Mouse (Mus musculus) adrenal gland (tissue): ENCODE results near the gene Xpo6.

Experiments
- intact Hi-C: fragments of 180-260 bp; cut with DNase I; formaldehyde crosslinking; loops from one replicate; pipeline ENCODE4 v1.15.1; 2025

Gene Xpo6

DNA sequence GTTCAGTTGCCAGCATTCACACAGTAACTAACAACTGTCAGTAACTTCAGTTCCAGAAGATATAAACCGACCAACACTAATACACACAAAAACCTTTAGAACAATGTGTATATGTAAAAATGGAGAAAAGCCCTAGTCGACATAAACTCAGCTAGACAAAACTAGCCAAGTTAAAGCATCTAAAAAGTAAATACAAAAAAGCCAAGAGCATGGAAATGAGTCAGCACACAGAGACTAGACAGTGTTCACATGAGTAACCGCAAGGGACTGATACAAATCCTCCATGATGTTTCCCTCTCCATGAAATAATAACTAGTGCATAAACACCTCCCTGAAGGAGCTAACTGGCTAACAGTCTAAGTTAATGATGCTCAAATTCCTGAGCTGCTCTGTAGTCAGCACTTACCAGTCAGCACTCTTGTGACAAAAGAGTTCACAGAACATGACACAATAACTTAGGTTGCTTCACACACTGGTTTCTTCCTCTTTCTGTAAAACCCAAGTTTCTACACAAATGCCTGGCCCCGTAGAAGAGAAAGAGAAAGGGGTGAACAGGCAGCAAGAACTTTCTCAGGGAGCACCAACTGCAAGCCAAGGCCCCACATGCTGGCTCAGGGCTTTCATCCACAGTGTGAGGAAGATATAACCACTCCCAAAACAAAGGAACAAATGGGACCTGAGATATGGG is 65.5 kb downstream of the Xpo6 start:
- intact Hi-C loops: no loop called here

DNA sequence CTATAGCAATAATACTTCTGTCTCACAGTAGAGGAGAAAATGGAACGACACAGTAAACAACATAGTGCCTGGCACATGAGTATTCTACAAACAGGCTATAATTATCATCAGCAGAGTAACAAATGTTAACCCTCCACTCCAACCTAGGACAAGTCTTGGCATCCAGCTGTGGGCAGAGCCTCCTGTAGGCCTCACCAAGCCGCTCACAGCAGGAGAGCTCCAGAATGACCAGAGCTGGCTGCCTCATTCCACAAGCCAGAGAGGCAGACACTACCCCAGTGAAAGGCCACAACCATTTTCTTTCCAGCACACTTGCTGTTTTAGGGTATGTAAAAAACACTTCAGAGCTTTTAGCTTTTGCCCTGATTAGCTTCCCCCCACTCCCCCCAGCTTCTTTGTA is 72.6 kb downstream of the Xpo6 start:
- intact Hi-C loops: no loop called here

DNA sequence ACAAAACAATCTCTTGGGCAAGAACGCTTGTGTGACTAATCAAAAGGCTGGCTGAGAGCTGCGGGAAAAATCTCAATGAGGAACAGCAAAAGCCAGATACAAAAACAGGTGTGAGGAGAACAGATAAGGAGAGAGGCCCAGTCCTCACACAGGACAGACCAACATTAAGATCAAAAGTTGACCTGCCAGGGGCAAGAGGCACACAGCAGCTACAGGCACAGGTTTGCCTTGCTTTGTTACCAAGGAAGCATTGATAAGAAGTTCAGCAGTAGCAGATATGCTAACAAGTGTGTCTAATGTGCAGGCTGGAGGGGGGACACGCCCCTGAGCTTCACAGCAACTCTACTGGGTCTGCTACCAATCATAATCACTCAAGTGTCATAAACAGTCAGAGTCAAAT is 73.8 kb downstream of the Xpo6 start:
- intact Hi-C loops: no loop called here

DNA sequence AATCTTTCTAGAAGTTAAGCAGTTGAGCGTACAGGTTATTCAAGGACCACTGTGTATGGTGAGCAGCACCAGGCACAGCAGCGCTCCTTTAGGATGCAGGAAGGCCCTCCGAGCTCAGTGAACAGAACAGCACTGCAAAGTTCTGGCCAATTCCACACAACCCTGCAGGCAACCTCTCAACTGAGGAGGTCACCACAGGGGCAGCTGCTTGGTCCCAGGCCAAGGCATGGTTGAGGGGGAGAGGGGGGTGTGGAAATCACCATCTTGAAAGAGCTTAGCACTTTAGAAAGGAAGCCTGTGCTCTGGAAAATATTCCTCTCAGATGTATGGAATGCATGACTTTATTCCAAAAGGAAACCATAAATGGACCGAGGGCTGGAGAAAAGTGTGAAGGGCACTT is 78.8 kb downstream of the Xpo6 start:
- intact Hi-C loops: no loop called here

DNA sequence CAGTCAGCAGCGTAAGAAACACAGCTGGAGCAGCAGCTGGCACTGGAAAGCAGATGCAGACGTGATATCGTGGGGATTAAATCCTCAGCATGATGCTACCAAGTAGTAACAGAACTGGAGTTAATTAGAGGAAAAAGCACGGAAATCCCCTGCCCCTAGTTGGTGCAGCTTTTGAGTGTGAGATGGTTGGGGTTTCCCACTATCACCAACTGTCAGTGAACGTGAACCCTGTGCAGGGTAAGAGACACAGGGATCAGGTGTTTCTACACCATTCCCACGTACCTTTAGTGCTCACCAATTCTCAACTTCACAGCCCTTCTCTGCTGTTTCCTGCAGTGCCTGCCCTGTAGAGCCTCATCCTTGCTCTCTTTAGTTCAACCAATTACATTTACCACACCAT is 80.5 kb downstream of the Xpo6 start:
- intact Hi-C loops: no loop called here

DNA sequence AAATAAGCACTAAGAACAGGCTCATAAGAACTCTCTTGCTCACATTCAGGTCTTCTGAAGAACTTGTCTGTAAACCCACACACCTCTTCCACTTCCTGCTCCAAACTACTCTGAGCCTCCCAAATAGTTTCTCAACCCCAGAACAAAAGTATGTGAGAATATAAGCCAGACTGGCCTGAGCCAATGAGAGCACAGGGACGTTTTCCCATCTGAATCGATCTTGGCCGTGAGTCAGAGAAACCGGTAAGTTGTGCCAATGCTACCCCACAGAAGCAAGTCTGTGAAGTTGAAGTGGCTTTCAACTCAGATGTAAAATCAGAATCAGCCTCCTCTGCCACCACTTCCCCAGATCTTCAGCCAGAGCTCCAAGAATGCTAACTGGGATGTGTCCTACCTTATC is 87.0 kb downstream of the Xpo6 start:
- intact Hi-C loops: loop anchor here (5.0 kb wide), 1 partner anchor 44 kb away; no protein-coding TSS in a partner anchor

DNA sequence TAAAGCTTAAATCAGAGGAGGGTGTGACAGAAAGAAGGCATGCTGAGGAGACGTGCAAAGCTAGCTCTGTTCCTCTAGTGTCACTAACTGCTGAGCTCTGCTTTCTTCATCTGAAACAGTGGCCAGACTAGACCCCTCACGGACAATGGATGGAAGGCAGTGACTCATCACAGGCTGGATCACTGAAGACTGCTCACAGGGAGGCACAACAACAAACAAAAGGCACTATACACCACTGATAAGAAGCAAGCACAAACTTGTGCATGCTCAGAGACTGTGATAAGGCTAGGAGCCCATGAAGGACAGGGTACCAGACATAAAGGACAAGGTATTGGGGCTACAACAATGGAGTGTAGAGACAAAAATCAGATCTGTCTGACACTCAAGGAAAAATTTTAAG is 89.1 kb downstream of the Xpo6 start:
- intact Hi-C loops: loop anchor here (5.0 kb wide), 1 partner anchor 46 kb away; no protein-coding TSS in a partner anchor

DNA sequence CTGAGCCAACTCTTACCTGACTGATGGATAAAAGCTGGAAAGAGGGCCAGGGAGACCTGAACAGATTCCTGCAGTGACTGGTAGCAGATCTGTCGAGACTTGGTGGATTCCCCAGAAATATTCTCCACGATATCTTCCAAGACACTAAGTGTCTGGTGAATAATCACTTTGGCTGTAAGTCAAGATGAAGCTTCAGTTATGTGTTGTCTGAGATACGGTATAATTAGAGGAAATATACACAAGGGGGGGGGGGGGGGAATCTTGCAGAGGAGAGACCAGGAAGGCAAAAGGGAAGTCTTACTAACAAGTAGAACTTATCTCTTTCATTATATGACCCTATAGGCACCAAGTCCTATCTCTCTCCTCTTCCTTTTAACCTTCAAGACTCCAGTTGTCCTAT is 90.4 kb downstream of the Xpo6 start:
- intact Hi-C loops: loop anchor here (5.0 kb wide), 1 partner anchor 47 kb away; no protein-coding TSS in a partner anchor

DNA sequence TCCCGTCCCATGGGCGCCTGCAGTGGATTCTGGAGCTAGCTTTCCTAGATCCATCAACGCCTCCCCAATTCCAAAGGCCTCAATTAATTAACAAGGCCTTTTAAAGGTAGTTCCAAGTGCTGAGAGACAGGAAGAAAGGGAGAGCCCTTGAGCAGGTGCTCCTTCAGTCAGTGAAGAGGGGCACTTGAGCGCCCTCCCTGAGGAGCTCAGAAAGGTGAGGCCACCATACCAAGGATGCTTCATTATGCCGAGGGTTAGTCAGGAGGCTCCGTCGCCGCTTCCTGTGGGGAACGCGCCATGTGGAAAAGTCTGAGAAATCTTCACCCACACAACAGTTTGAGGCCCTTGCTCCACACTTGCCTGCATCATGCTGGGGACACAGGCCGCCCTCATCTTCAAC is 99.9 kb downstream of the Xpo6 start:
- intact Hi-C loops: no loop called here

DNA sequence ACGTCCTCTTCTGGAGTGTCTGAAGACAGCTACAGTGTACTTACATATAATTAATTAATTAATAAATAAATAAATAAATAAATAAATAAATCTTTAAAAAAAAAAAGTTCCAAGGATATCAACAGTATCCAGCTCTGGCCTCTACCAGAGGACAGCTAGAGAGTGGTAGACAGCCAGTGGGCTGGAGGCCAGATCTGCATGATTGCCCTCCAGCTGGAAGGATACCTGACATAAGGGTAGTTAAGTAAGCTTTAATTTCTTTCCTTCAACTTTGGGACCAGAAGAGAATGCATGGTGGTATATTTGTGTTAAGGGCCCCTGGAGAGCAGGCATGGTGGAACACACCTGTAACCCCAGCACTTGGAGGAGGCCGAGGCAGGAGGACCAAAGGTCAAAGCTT is 100.5 kb downstream of the Xpo6 start:
- intact Hi-C loops: no loop called here

DNA sequence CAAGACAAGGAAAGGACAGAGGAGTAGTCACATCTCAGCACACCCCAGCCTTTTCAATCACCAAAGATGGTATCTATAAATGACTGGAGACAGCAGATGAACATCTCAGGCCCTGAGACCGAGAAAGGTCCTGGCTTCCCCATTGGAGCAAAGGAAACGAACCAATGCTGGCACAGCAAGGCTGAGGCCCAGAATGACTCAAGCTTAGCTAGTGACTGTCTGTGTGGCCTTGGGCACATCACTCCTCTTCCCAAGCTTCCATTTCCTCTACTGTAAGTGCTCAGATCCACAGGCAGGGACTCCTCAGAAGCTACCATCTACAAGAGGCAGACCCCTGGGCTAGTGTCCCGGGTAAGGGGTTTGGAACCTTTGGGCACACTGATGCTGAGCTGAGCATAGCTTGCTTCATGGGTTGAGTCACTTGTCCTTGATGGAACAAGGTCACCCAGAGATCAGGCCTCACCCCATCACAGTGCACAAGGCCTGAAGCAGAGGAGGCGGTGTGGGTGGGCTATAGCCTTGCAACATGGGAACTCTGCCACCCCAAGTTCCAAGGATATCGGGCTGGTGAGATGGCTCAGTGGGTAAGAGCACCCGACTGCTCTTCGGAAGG is 101.0 kb downstream of the Xpo6 start:
- intact Hi-C loops: no loop called here

DNA sequence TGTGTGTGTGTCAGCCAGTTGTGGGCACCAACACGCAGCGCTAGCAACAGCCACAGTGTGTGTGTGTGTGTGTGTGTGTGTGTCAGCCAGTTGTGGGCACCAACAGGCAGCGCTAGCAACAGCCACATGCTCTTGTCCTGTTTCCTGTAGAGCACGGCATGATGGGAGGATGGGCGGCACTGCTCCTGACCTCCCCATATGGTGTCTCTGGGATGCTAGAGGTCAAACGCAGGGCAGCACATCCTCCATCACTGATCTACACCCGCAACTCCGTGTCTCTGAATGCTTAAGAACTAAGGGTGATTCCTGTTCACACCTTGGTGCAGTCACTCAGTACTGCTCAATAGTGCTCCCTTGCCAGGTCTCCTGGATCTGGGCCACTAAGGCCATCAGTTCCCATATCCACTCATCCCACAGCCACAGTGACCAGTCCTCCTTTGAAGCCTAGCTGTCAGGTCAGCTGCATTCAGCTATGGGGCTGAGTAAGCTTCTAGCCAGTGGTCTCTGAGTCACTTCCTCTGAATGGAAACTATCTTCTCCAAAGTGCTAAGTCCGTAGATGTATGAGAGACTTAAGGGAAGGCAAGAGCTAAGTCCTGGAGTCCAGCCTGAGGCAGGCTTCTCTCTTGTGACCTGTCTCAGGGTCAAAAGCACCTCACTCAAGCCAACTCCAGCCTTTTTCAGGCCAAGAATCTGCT is 102.9 kb downstream of the Xpo6 start:
- intact Hi-C loops: no loop called here

DNA sequence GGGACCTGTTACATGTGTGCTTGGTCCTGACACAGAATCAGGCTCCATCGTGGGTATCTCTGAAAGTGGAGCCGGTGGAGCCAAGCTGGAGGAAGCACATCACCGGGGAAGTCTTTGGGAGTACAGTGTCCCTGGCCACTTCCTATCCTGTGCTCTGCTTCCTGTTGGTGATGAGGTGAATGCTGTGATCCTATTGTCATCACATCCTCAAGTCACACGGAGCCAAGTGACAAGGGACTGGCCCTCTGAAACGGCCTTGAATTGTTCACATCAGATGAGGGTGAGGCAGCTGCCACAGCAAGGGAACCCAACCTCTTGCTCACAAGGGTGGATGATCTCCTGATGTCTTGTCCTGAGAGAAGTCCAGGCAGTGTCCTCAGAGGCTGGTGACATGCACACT is 103.7 kb downstream of the Xpo6 start:
- intact Hi-C loops: no loop called here

DNA sequence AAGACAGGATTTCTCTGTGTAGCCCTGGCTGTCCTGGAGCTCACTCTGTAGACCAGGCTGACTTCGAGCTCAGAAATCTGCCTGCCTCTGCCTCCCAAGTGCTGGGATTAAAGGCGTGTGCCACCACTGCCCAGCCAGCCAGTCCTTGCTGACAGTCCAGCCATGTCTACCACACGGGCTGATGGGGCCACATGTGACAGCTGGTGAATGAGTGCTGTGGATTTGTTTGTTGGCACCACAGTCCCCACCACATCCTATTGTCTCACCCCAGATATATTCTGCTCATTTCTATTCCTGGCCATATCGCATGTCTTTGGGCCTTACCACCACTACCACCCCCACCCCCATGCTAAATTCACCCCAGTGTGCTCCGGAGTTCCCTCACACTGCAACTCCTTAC is 105.6 kb downstream of the Xpo6 start:
- intact Hi-C loops: no loop called here

DNA sequence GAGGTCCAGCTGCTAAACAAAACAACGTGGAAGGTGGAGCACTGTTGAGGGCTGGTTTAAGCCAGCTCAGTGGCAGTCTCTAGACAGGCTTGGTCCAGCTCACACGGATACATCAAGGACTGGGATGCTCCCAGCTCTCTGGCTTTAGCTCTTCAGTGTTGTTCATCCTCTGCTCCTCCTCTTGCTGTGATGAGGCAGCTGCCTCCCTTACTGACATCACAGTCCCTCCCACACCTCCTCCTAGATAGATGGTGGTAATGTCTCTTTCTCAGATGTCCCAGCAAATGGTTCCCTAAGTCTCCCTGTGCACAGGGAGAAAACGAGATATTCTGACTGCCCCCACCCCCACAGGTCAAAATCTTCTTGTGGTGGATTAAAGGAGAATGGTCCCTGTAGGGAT is 107.1 kb downstream of the Xpo6 start:
- intact Hi-C loops: no loop called here

DNA sequence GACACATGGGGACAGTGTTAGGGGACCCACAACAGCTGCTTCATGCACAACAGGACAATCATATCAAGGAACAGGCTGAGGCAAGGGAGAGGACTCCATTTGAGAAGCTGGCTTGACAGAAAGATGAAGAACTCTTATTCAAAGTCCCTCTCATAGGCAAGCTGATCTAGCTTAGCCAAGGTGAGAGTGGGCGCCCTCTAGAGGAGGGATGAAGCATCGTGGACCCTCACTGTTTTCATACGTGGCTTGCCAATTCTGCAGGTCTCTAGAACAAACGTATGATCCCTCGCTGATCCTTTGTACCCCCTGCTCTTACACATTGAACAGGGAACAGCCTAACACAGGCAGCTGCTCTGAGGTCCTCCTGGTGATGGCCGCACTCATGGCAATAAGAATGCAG is 110.5 kb downstream of the Xpo6 start:
- intact Hi-C loops: loop anchor here (2.0 to 10.0 kb wide), 2 partner anchors 269 to 415 kb away; no protein-coding TSS in a partner anchor

DNA sequence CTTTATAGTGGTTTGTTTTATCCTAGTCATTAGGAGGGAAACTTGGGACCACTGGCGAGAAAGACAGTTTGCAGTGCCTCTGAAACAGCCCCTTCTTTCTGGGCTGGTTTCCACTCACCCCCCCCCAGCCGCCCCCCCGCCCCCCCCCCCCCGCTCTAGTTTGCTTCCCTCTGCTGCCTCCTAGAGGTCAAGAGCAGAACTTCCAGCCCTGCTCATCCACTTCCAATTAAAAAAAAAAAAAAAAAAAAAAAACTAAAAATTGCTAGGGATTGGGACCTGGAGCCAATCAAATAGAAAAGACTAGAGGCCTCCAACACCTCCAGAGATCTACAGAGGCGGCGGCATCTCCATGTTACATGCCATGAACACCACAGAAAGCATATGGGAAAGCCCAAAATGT is 112.1 kb downstream of the Xpo6 start:
- intact Hi-C loops: loop anchor here (2.0 to 10.0 kb wide), 2 partner anchors 267 to 413 kb away; no protein-coding TSS in a partner anchor

DNA sequence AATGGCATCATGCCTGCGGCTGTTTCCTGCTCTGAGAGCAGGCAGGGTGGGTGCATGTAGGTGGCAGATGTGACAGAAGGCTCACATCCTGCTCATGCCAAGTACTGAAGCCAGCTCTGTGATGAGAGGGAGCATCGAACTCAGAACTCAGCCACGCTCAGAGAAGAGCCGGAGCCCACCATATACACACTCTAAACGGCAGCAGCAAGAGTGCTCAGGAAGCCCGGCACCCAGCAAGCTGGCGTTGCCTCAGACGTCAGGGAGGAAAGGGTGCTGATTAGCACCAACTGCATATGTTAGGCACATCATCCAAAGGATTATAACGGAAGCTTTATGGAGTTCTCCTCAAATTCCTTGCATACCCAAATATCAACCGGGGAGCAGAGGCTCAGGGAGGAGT is 112.7 kb downstream of the Xpo6 start:
- intact Hi-C loops: loop anchor here (2.0 to 10.0 kb wide), 3 partner anchors 267 to 413 kb away; no protein-coding TSS in a partner anchor

DNA sequence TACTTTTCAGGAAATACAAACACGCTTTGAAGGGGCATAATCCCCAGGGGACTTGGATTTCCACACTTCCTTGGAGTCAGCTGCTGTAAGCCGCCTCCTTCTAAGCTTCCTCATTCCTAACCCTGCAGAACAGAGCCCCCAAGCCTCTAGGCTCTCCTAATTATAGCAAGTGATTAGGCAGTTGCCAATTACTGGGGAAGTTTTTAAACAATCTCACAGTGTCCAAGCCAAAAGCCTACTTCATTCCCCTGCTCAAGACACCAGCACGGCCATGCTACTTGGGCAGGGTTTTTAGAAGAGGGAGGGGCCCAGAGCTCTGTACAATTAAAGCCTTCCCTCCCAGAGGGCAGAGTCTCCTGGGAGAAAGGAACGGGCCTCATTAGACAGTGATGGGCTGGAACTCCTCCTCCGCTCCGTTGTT is 114.0 kb downstream of the Xpo6 start:
- intact Hi-C loops: loop anchor here (2.0 to 10.0 kb wide), 2 partner anchors 338 to 412 kb away; no protein-coding TSS in a partner anchor

DNA sequence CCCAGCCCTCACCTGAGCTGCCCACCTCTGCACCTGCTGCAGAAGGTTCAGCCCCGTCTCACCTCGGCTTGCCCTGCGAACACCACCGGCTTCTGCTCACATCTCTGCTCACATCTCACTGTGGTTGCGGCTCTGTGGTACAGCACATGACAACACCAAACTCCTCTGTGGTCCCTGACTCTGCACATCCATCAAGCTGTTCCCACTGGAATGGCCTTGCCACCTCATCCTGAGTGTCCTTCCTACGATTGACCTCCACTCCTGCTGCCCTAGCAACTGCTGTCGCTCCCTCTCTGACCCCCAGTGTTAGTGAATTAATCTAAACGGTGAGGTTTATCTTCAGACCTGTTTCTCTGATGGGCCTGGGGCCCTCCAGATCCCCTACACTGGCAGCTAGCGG is 115.1 kb downstream of the Xpo6 start:
- intact Hi-C loops: loop anchor here (10.0 kb wide), 1 partner anchor 410 kb away; no protein-coding TSS in a partner anchor

DNA sequence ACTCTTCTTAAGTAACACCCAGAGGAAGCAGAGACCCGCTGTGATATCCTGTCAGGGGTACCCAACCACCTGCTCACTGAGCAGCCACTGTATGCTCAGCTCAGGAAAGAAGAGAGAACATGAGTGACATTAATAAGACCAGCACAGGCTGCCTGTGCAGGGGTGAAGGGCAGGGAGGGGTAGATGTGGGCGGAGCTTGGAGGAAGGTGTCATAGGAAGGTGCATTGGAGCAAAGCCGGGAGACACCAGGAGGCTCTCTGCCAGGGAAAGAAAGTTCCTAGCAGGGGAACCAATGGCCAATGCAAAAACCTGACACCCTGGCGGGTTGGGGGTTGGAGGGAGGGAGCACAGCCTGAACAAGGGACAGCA is 116.3 kb downstream of the Xpo6 start:
- intact Hi-C loops: loop anchor here (10.0 kb wide), 1 partner anchor 409 kb away; no protein-coding TSS in a partner anchor

DNA sequence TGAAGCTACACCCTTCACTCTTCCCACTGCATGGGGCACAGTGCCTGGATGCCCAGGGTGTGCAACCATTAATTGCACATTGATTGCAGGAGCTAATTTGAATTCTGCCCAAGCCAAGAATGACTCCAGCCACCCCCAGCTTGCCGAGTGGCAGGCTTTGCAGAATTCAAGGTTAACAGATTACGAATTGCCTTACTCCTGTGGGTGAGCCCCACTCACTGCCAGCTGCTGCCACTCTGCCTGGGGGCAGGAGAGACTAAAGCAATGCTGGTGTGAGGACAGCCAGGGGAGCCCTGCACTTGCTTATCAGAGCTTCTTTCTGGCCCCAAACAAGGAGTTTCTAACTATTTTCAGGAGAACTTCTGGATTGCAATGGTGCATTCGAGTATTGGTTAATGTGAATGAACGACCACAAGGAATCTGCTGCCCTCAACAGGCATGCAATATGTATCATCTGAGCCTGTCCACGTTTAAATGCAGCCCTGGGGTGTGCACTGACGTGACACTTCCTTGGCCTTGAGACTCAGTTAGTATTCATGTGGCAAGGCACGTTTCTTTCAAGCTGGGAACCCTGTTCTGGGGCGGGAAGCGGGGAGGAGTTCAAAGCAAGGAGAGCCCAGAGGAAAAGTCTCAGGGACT is 116.8 kb downstream of the Xpo6 start:
- intact Hi-C loops: loop anchor here (10.0 kb wide), 1 partner anchor 409 kb away; no protein-coding TSS in a partner anchor
